18 mouse cellular contexts compared by ENCODE assay signal in genomic region chr5:132498896-132499295, GRCm38 (mm10). TPM values are rescaled to one million over a fixed set of nuclear protein-coding genes. Genes with fewer than 3 reads are reported as not detected.
DNase-seq lines count a peak whose midpoint lies in the region; TF ChIP-seq lines count a peak whose summit lies in the region.
"Had no signal": no experiment of that assay in that cellular context is flagged by ENCODE, and none has a peak within 500 bp of the region (broad histone marks: within the 10 kb centered on the region; RNA-seq: fewer than 3 reads in every experiment).

No protein-coding gene starts in this region.

- DNase-seq in heart, adult 11 months, result peak; percentile 73
- DNase-seq in heart, adult 2 months, result no peak
- peak; percentile 63 for DNase-seq in heart, embryonic 10.5 days (ENCODE audit: low spot score)
- no peak for DNase-seq in heart, postnatal 4 days
- DNase-seq: adrenal gland, adult 2 months; adrenal gland, adult 8-10 months; adrenal gland, postnatal 10 days; adrenal gland, postnatal 14 days; adrenal gland, postnatal 25 days; adrenal gland, postnatal 36 days; B cell, adult 2 months; cerebellum, adult 11 months; cerebellum, adult 11-12 months; cerebellum, adult 18-20 months had no signal

- H3K9me3 ChIP-seq in heart, embryonic 10.5 days, result no peaks in the 10 kb centered on the region
- H3K9me3 ChIP-seq: G1E had no signal

- H3K27me3 ChIP-seq in heart, adult 2 months (ENCODE audit: control insufficient read depth, insufficient read depth, low read length), result no peaks in the 10 kb centered on the region
- H3K27me3 ChIP-seq in heart, embryonic 10.5 days (ENCODE audit: insufficient read depth, poor library complexity, severe bottlenecking), result no peaks in the 10 kb centered on the region
- H3K27me3 ChIP-seq: CH12.LX, Patski had no signal

- WGBS in heart, adult 2 months, result 80% methylated on average over 2 of the region's 2 CpGs
- WGBS in heart, embryonic 10.5 days, result 75% methylated on average over 2 of the region's 2 CpGs

- no peak overlapping the region for H3K4me3 ChIP-seq in heart, adult 2 months
- no peak overlapping the region for H3K4me3 ChIP-seq in heart, embryonic 10.5 days

- peaks cover 1% of the 10 kb centered on the region for H3K79me2 ChIP-seq in heart, adult 2 months (replicated peaks; ENCODE audit: control insufficient read depth, insufficient read depth, low read length)

- TF ChIP-seq EP300 in heart, adult 2 months (IDR thresholded peaks at IDR 0.05; ENCODE audit: insufficient read depth, low read depth, low read length), result no peak

- no peak overlapping the region for H3K27ac ChIP-seq in heart, adult 2 months
- H3K27ac ChIP-seq in heart, embryonic 10.5 days, result no peak overlapping the region

- H3K36me3 ChIP-seq in heart, adult 2 months (ENCODE audit: control insufficient read depth, insufficient read depth, low read length), result no peaks in the 10 kb centered on the region
- H3K36me3 ChIP-seq in heart, embryonic 10.5 days, result no peaks in the 10 kb centered on the region
- H3K36me3 ChIP-seq: G1E had no signal

- no peak overlapping the region for H3K9ac ChIP-seq in heart, adult 2 months (ENCODE audit: low read depth, low read length)

- no peak for TF ChIP-seq POLR2A in heart, adult 2 months (IDR thresholded peaks at IDR 0.05; ENCODE audit: insufficient read depth, low read depth, low read length)

- no peak for TF ChIP-seq CTCF in heart, adult 2 months (IDR thresholded peaks at IDR 0.05)

- no peaks in the 10 kb centered on the region for H3K4me1 ChIP-seq in heart, adult 2 months (ENCODE audit: control insufficient read depth, insufficient read depth, low read length)
- peaks cover 46% of the 10 kb centered on the region for H3K4me1 ChIP-seq in heart, embryonic 10.5 days

- intact Hi-C loops in heart, adult 2 months (cut with DNase I), result no loop called here

RNA-seq across cellular contexts. Expression of gene Auts2, which starts 44.2 kb away (rescaled TPM):
- 10 to 100 TPM; 28.1 to 35.7 TPM for total RNA-seq in heart, adult 2 months (2021)
- 16.9 and 18.2 TPM in 2 replicates for polyA plus RNA-seq in heart, adult 2 months (2012; rRNA removed)
- polyA plus RNA-seq in heart, embryonic 10.5 days (2016; fragmentation: Nextera tagmentation; extraction: Ambion mirVana), result 18.3 and 24.7 TPM in 2 replicates
- 10 to 100 TPM; 49.0 to 51.4 TPM for total RNA-seq in heart, postnatal 4 days (2021)
- total RNA-seq: CH12.LX, MEL had no signal

Comparison
In these comparisons a context has a peak if more than half of its experiments do, and no peak if none do; other contexts are left out.
1. DNase-seq: peak in heart, adult 11 months (single experiment) and heart, embryonic 10.5 days (single experiment); none in heart, adult 2 months (0 of 2) and heart, postnatal 4 days (single experiment).